In the genomic region with DNA sequence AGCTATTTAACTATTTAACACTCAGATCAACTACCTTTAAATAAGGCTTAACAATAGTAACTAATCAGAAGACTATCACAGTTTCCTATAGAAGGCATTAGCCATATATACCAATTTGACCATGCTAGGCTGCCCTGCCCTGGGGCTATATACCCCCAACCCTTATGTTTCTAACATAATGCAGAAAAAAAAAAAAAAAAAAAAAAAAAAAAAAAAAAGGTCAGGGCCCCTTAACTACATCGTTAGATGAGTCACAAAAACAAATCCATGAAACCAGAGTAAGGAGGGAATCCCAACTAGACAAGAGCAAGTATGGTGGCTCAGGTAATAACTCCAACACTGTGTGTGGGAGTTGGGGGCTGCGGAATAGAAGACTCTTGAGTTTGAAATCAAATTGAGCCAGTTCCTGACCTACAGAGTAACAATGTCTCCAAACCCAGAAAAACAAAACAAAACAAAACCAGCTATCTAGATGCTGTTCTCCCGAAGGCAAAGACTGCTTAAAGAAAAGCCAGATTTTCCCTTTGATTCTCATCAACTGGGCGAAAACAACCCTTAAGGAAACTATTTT, we compare ENCODE assay signal across 8 mouse cellular contexts. TPM values are rescaled to one million over a fixed set of nuclear protein-coding genes. Genes with fewer than 3 reads are reported as not detected.
DNase-seq lines count a peak whose midpoint lies in the region; ATAC-seq lines count a peak whose summit lies in the region.

No protein-coding gene starts in this region.

- ATAC-seq in forebrain, embryonic 13.5 days, result no peak
- ATAC-seq in liver, embryonic 15.5 days (ENCODE audit: insufficient read depth), result no peak
- no peak for ATAC-seq in monocyte, adult 5-6 weeks (replicated peaks; ENCODE audit: insufficient number of reproducible peaks, low FRiP score, low TSS enrichment, poor library complexity, severe bottlenecking)

- H3K27ac ChIP-seq in heart, embryonic 10.5 days, result peak overlapping the region; percentile 82
- H3K27ac ChIP-seq in forebrain, embryonic 13.5 days, result no peak overlapping the region
- H3K27ac ChIP-seq in liver, embryonic 15.5 days (replicated peaks), result peak overlapping the region; percentile 80

- no peak for DNase-seq in heart, embryonic 10.5 days (ENCODE audit: low spot score)
- DNase-seq in heart, adult 9 months (ENCODE audit: low spot score in 2 of 2), result no peak
- DNase-seq in 3T3-L1 (ENCODE audit: low read depth, low spot score), result peak; percentile 26
- DNase-seq in cerebellum, postnatal 10 days, result no peak
- DNase-seq in cerebellum, adult 8-10 months, result no peak

- peaks cover 6% of the 10 kb centered on the region; the same call in 1 of the 2 replicates for H3K36me3 ChIP-seq in heart, embryonic 10.5 days
- H3K36me3 ChIP-seq in forebrain, embryonic 13.5 days (ENCODE audit: poor library complexity, severe bottlenecking), result peaks cover 4% of the 10 kb centered on the region
- peaks cover 14% of the 10 kb centered on the region; the same call in 1 of the 2 replicates for H3K36me3 ChIP-seq in liver, embryonic 15.5 days (replicated peaks)

- peak overlapping the region; percentile 72 for H3K9ac ChIP-seq in forebrain, embryonic 13.5 days
- H3K9ac ChIP-seq in liver, embryonic 15.5 days, result peak overlapping the region; percentile 85

- peak overlapping the region; percentile 79 for H3K4me3 ChIP-seq in heart, embryonic 10.5 days
- peak overlapping the region; percentile 85 for H3K4me3 ChIP-seq in forebrain, embryonic 13.5 days
- peak overlapping the region; percentile 89 for H3K4me3 ChIP-seq in liver, embryonic 15.5 days (replicated peaks)

- peaks cover 14% of the 10 kb centered on the region; the same call in 1 of the 2 replicates for H3K4me1 ChIP-seq in heart, embryonic 10.5 days
- peaks cover 20% of the 10 kb centered on the region for H3K4me1 ChIP-seq in forebrain, embryonic 13.5 days
- H3K4me1 ChIP-seq in liver, embryonic 15.5 days (replicated peaks), result peaks cover 20% of the 10 kb centered on the region

- 2% methylated on average over 4 of the region's 4 CpGs for WGBS in heart, embryonic 10.5 days
- WGBS in forebrain, embryonic 13.5 days, result under 1% methylated on average over 4 of the region's 4 CpGs
- under 1% methylated on average over 4 of the region's 4 CpGs for WGBS in liver, embryonic 15.5 days (ENCODE audit: insufficient replicate concordance)

- H3K9me3 ChIP-seq in heart, embryonic 10.5 days, result no peaks in the 10 kb centered on the region
- H3K9me3 ChIP-seq in forebrain, embryonic 13.5 days (replicated peaks), result no peaks in the 10 kb centered on the region
- no peaks in the 10 kb centered on the region for H3K9me3 ChIP-seq in liver, embryonic 15.5 days (replicated peaks)

- peak overlapping the region; percentile 84 for H3K4me2 ChIP-seq in forebrain, embryonic 13.5 days
- peak overlapping the region; percentile 78 for H3K4me2 ChIP-seq in liver, embryonic 15.5 days

- no peaks in the 10 kb centered on the region for H3K27me3 ChIP-seq in heart, embryonic 10.5 days (ENCODE audit: insufficient read depth, poor library complexity, severe bottlenecking)
- H3K27me3 ChIP-seq in forebrain, embryonic 13.5 days, result no peaks in the 10 kb centered on the region
- H3K27me3 ChIP-seq in liver, embryonic 15.5 days, result no peaks in the 10 kb centered on the region

RNA-seq across cellular contexts. Expression of a gene that starts 0.7 kb away (rescaled TPM):
- 25.3 and 27.7 TPM in 2 replicates for polyA plus RNA-seq in heart, embryonic 10.5 days (2016; fragmentation: Nextera tagmentation; extraction: Ambion mirVana)
- polyA plus RNA-seq in forebrain, embryonic 13.5 days (2015; fragmentation: Nextera tagmentation; extraction: Ambion mirVana), result 25.7 and 26.8 TPM in 2 replicates
- 17.3 and 22.7 TPM in 2 replicates for polyA plus RNA-seq in liver, embryonic 15.5 days (2015; fragmentation: Nextera tagmentation; extraction: Ambion mirVana)
- total RNA-seq in monocyte, adult 5-6 weeks (2017), result 2.4 to 4.6 TPM (median 2.9 TPM) in 3 replicates

RNA-seq across cellular contexts. Expression of a gene that starts 1.0 kb away (rescaled TPM):
- polyA plus RNA-seq in heart, embryonic 10.5 days (2016; fragmentation: Nextera tagmentation; extraction: Ambion mirVana), result 15.7 and 16.9 TPM in 2 replicates
- polyA plus RNA-seq in forebrain, embryonic 13.5 days (2015; fragmentation: Nextera tagmentation; extraction: Ambion mirVana), result 24.8 and 28.5 TPM in 2 replicates
- 6.2 and 7.0 TPM in 2 replicates for polyA plus RNA-seq in liver, embryonic 15.5 days (2015; fragmentation: Nextera tagmentation; extraction: Ambion mirVana)
- 35.4 to 43.9 TPM (median 37.5 TPM) in 3 replicates for total RNA-seq in monocyte, adult 5-6 weeks (2017)

RNA-seq across cellular contexts. Expression of a gene that starts 30.0 kb away (rescaled TPM):
- polyA plus RNA-seq in heart, embryonic 10.5 days (2016; fragmentation: Nextera tagmentation; extraction: Ambion mirVana), result 83.5 and 89.3 TPM in 2 replicates
- 59.9 and 72.4 TPM in 2 replicates for polyA plus RNA-seq in forebrain, embryonic 13.5 days (2015; fragmentation: Nextera tagmentation; extraction: Ambion mirVana)
- 46.3 and 49.2 TPM in 2 replicates for polyA plus RNA-seq in liver, embryonic 15.5 days (2015; fragmentation: Nextera tagmentation; extraction: Ambion mirVana)
- 22.2 to 34.1 TPM (median 22.9 TPM) in 3 replicates for total RNA-seq in monocyte, adult 5-6 weeks (2017)

RNA-seq across cellular contexts. Expression of a gene that starts 44.0 kb away (rescaled TPM):
- polyA plus RNA-seq in heart, embryonic 10.5 days (2016; fragmentation: Nextera tagmentation; extraction: Ambion mirVana), result 1.3 and 2.1 TPM in 2 replicates
- 3.8 and 5.2 TPM in 2 replicates for polyA plus RNA-seq in forebrain, embryonic 13.5 days (2015; fragmentation: Nextera tagmentation; extraction: Ambion mirVana)
- 3.7 and 4.3 TPM in 2 replicates for polyA plus RNA-seq in liver, embryonic 15.5 days (2015; fragmentation: Nextera tagmentation; extraction: Ambion mirVana)
- not detected in 3 replicates for total RNA-seq in monocyte, adult 5-6 weeks (2017)
